Mouse (Mus musculus) lung, postnatal 25 days (tissue): ENCODE measurements around the gene Ppil3.

Experiments
- DNase-seq: peaks from one replicate; pipeline ENCODE4 v3.0.0; 2022; ENCODE audit warnings: low spot score

Gene Ppil3

DNA sequence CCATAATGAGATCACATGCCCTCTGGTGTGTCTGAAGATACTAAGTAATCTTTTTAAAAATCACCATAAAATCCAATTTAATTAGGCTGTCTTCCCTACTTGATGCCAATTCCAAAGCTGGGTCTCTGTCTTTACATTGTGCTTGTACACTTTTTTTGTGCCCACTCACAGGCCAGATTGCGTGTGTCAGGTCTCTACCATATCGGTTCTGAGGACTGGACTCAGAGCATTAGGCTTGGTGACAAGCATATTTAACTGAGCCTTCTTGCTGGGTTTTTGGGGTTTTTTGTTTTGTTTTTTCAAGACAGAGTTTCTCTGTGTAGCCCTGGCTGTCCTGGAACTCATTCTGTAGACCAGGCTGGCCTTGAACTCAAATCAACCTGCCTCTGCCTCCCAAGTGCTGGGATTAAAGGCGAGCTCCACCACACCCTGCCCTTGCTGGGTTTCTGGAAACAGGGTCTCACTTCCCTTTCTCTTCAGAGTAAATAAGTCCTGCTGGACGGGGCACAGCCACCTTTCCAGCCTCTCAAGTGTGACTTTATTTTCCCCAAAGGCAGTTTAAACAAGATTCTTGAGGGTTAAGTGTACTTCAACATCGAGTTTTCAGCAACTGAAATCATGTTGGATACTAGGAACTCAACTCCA, 35.6 kb downstream of the Ppil3 start:
- DNase-seq = no peak

- DNase-seq = no peak
Observed at GRCm38 (mm10) chr1:58408141-58408540, 37.1 kb downstream of the Ppil3 start.

DNA sequence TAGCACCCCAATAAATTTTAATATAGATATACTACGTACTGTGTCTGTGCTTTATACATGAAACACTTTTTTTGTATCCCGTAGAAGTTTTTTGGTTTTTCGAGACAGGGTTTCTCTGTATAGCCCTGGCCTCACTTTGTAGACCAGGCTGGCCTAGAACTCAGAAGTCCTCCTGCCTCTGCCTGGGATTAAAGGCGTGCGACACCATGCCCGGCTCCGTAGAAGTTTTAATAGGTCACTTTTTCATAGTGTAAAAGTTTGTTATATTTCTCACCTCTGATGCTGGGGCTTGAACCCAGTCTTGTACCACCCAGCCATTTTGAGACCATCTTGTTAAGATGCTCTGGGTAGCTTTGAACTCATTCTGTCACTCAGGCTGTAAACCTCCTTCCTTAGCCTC, 38.0 kb downstream of the Ppil3 start:
- DNase-seq = no peak

DNA sequence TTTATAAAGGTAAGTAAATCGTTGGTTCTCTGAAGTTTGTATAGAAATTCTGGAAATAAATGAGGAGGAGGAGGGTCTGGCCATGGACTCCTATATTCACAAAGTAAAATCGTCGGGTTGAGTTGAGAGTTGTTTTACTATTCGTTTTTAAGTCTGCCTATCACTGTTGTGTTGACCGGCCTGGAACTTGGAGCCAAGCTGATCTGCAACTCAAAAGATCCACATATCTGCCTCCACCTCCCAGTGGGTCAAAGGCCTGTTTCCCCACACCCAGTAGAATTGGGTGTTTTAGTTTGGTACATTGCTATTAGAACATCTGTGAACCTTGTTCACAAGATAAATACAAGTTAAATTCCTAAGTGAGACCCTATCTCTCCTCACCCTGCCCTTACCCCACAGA, 41.5 kb downstream of the Ppil3 start:
- DNase-seq = no peak

GRCm38 (mm10) chr1:58401396-58401795, 43.9 kb downstream of the Ppil3 start:
- DNase-seq = no peak

DNA sequence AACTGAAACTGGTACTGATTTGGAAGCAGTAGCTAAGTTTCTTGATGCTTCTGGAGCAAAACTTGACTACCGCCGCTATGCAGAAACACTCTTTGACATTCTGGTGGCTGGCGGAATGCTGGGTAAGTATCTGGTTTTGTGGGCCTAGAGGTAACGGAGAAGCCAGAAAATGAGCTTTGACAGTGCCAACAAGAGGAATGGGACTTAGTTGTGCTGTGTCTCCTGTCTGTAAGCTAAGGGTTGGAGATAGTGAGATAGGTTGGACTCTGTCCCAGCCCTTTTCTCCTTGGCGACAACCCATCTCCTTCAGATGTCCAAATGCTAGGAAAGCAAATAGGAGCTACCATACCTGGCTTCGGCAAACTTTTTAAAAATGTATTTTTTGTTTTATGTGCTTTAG, 47.6 kb downstream of the Ppil3 start:
- no peak for DNase-seq

DNA sequence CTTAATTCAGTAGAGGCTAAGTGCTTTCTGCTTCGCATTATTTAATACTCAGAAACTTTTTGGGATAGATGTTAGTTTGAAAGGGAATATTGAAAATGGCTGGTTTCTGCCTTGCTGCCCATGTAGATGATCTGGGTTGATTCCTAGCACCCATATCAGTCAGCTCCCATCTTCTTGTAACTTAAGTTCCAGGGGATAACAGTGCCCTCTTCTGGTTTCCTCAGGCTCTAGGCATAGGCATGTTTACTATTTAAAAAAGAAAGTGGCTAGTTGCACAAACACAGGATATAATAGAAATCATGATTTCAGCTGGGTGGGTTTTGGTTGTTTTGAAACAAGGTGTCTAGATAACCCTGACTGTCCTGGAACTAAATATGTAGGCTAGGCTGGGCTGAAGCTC, 49.1 kb downstream of the Ppil3 start:
- no peak for DNase-seq

DNA sequence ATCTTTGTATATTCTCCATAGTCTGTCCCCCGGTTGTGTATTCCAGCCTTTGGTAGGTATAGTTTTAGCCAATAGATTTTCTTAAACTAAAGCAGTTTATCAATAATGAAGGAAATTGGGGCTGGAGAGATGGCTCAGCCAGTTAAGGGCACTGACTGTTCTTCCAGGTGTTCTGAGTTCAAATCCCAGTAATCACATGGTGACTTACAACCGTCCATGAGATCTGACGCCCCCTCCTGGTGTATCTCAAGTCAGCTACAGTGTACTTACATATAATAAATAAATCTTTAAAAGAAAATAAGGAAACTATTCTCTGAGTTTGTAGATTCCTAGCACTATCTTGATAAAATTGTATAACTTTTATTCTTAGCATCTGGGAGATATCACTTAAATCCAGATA, 49.9 kb downstream of the Ppil3 start:
- no peak for DNase-seq

DNA sequence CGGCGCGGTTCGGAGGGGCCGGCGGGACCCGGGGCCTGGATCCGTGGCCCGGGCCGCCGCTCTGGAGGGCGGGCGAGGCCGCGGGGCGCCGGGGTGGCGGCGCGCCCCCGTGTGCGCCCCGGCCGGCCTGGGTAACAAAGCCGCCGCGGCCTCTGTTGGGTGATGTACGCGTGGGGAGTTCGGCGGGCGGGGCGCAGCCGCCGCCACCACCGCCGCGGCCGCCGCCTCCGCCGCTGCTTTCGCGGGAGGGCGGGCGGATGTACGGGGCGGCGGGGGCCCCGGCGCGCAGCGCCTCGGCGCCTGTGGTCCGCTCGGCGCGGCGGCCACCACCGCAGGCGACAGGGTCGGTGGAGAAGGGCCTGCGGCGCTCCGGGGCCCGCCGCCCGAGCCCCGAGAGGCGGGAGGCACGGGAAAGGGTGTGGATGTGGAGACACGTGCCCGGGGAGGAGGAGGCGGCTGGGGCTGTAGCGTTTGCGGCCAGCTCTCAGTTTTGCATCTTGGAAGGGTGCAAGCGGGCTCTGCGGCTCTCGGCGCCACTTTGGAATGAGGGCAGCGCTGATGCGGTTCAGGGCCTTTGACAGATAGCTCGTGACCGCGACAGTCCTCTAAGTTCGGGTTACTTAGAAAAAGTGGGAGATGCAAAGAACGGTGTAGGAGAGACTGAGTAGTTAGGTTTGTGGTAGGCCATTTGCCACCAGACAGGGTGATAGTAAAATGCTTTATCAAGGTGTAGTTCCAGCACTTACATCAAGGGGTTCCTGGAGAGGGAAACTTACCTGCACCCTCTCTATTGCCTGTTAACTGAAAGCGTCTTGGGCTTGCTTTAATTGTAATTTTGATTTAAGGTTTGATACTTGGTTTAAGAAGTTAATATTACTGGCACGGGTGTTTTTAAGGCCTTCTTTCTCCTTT, 51.7 kb downstream of the Ppil3 start:
- DNase-seq = peak; percentile 47

DNA sequence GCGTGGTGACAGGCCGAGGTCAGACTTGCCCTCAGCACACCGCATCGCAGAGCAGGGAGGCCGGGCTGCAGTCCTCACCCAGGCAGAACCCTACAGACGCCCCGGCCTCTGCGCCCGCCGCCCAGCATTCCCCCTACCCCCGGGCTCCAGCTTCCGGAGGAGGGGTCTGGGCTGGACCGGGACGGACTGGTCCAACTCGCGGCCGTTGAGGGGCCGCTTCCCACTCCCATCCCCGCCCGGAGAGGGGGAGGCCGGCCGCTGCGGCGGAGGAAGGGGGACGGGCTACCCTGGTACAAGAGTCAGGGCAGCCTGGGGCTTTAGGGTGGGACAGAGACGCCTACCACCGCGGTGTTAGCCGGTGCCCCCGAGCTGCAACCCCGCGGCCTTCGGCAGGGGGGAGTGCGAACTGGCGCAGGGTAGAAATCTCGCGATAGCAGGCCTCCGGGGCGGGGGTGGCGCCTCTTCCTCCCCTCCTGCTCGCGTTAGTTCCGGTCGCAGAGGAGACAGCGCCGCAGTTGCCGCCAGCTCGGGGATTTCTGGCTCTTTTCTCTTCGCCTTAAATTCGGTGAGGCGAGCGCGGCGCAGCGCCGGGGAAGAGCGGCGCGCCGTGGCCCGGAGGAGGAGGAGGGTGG, 52.5 kb downstream of the Ppil3 start, which contains the start of gene Bzw1:
Gene Bzw1, plus strand, starts transcription at position 247 of the 632 bp plus-strand sequence.
- DNase-seq = peak; percentile 94

DNA sequence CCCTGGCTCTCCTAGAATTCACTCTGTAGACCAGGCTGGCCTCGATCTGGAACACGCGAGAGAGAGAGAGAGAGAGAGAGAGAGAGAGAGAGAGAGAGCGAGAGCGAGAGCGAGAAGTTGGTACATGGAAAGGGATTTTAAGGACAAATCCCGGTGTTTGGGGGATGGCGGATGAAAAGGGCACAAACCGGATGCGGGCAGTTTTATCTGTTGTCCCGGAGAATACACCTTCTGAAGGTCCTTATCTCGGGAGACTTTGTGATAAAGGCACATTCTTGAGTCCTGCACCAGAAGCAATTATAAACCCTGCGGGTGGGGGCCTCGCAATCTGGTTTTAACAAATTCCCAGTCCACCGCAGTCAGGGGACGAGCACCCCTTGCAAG, 53.0 kb downstream of the Ppil3 start:
- DNase-seq = no peak

GRCm38 (mm10) chr1:58391421-58392267, 53.6 kb downstream of the Ppil3 start:
- no peak for DNase-seq

DNA sequence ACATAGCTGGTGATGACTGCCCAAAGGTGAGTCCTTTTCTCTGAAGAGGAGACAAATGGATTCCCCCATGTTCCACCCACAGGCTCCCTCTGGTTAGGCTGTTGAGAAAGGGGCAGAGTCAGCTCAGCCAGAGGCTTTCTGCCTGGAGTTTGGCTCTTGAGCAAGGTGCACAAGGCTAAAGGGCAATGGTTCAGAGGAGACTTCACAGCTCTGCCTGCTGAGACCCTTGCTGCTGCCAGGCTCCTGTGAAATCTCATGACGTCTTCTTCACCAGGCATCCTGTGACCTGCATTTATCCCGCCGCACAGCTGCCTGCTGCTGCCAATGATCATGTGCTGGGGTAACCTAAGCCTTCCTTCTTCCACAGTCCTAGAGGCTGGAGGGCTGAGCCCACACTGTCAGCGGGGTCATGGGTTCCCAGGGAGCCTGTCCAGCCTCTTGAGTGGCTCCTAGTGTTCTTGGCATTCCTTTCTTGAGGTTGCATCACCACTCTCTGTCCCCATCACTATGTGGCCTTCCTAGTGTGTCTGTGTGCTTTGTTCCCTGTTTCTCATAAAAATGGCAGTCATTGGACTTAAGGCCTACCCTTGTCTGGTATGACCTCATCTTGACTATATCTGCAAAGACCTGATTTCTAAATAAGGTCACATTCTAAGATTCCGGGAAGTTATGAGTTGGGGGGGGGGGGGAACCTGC, 62.6 kb downstream of the Ppil3 start:
- no peak for DNase-seq
